Mouse (Mus musculus) ES-Bruce4 (cell line): ENCODE results near the gene Arntl. TPM values are rescaled to one million over a fixed set of nuclear protein-coding genes. Genes with fewer than 3 reads are reported as not detected.
A peak's percentile ranks its signal among the peaks of the same experiment; 100 is the strongest.

Source experiments
- H3K27ac ChIP-seq: 2 replicates; pipeline ENCODE4 v1.5.1; 2012; ENCODE audit warnings: low read length, inconsistent platforms; ENCODE audit not compliant: insufficient read depth
- H3K27me3 ChIP-seq: 2 replicates; pipeline ENCODE4 v1.6.1; 2012; ENCODE audit warnings: mild to moderate bottlenecking, low read length, inconsistent platforms; ENCODE audit not compliant: control insufficient read depth, poor library complexity, insufficient read depth, severe bottlenecking
- H3K36me3 ChIP-seq: 2 replicates; pipeline ENCODE4 v1.6.1; 2012; ENCODE audit warnings: inconsistent platforms, mild to moderate bottlenecking, low read length, moderate library complexity; ENCODE audit not compliant: control insufficient read depth, poor library complexity, insufficient read depth, severe bottlenecking
- H3K4me1 ChIP-seq: one replicate; pipeline ENCODE4 v1.8.1; 2011; ENCODE audit warnings: low read length; ENCODE audit not compliant: control insufficient read depth, insufficient read depth
- H3K4me3 ChIP-seq: 2 replicates; pipeline ENCODE4 v1.5.1; 2011; ENCODE audit warnings: low read depth, mild to moderate bottlenecking, low read length
- H3K9ac ChIP-seq: 2 replicates; pipeline ENCODE4 v1.6.1; 2012; ENCODE audit warnings: low read depth, mild to moderate bottlenecking, inconsistent platforms; ENCODE audit not compliant: poor library complexity, severe bottlenecking
- H3K9me3 ChIP-seq: replicated peaks from 2 replicates; pipeline ENCODE4 v1.6.1; 2012; ENCODE audit warnings: mild to moderate bottlenecking, low read length, inconsistent platforms; ENCODE audit not compliant: control insufficient read depth, poor library complexity, insufficient read depth, severe bottlenecking
- CTCF ChIP-seq: IDR thresholded peaks from one replicate; pipeline ENCODE4 v1.8.1; 2011; ENCODE audit warnings: low read depth, low read length
- EP300 ChIP-seq: IDR thresholded peaks from 2 replicates; pipeline ENCODE4 v1.6.1; 2011; ENCODE audit warnings: low read depth, low read length; ENCODE audit not compliant: insufficient read depth
- POLR2A ChIP-seq: IDR thresholded peaks from one replicate; pipeline ENCODE4 v1.8.1; 2011; ENCODE audit warnings: low read length; ENCODE audit not compliant: insufficient read depth
- polyA plus RNA-seq: library from polyadenylated mRNA; stranded (reverse); fragments of >200 nt; gene quantifications from 2 replicates; pipeline ENCODE4 v1.2.4, GENCODE M21; 2011; ENCODE audit warnings: low read depth; ENCODE audit not compliant: missing spikeins, insufficient read depth, insufficient read length

The Arntl gene
- polyA plus RNA-seq, 1 experiment = 13.3 TPM

- no peak overlapping the region for H3K27ac ChIP-seq
- H3K4me1 ChIP-seq = no peaks in the 10 kb centered on the region
- no peaks in the 10 kb centered on the region for H3K9me3 ChIP-seq
- H3K27me3 ChIP-seq = no peaks in the 10 kb centered on the region
- no peaks in the 10 kb centered on the region for H3K36me3 ChIP-seq
- no peak overlapping the region for H3K9ac ChIP-seq
- no peak overlapping the region for H3K4me3 ChIP-seq
- no peak for TF ChIP-seq EP300
- no peak for TF ChIP-seq CTCF
- TF ChIP-seq POLR2A = no peak
These were observed 5.7 kb upstream of the Arntl start for GRCm38 (mm10) chr7:113201584-113201983.

GRCm38 (mm10) chr7:113207471-113208387 lies 464 bp downstream of the Arntl start:
- TF ChIP-seq POLR2A = no peak
- no peak for TF ChIP-seq CTCF
- no peak for TF ChIP-seq EP300
- Histone ChIP-seq H3K27ac (no peak overlapping the region), H3K4me1 (no peaks in the 10 kb centered on the region), H3K9me3 (no peaks in the 10 kb centered on the region), H3K27me3 (no peaks in the 10 kb centered on the region), H3K36me3 (no peaks in the 10 kb centered on the region), H3K4me3 (peak overlapping the region; percentile 74), H3K9ac (peak overlapping the region; percentile 76)

- TF ChIP-seq POLR2A (no peak), EP300 (no peak), CTCF (no peak)
- Histone ChIP-seq H3K27me3 (no peaks in the 10 kb centered on the region), H3K9ac (peak overlapping the region; percentile 76; the same call in 1 of the 2 replicates), H3K9me3 (no peaks in the 10 kb centered on the region), H3K4me3 (peak overlapping the region; percentile 74), H3K27ac (no peak overlapping the region), H3K4me1 (no peaks in the 10 kb centered on the region), H3K36me3 (no peaks in the 10 kb centered on the region)
These were observed 1.1 kb downstream of the Arntl start for GRCm38 (mm10) chr7:113208388-113208753.

- Histone ChIP-seq H3K36me3 (no peaks in the 10 kb centered on the region), H3K9ac (no peak overlapping the region), H3K4me3 (no peak overlapping the region), H3K4me1 (no peaks in the 10 kb centered on the region), H3K27ac (no peak overlapping the region), H3K9me3 (no peaks in the 10 kb centered on the region), H3K27me3 (no peaks in the 10 kb centered on the region)
- TF ChIP-seq EP300 (no peak), CTCF (no peak), POLR2A (no peak)
These were observed 3.2 kb downstream of the Arntl start for GRCm38 (mm10) chr7:113210441-113210840.

GRCm38 (mm10) chr7:113214245-113215169 lies 7.2 kb downstream of the Arntl start:
- no peak overlapping the region for H3K9ac ChIP-seq
- TF ChIP-seq CTCF = no peak
- no peak for TF ChIP-seq EP300
- no peak for TF ChIP-seq POLR2A
- H3K27ac ChIP-seq = no peak overlapping the region
- H3K36me3 ChIP-seq = no peaks in the 10 kb centered on the region
- no peaks in the 10 kb centered on the region for H3K9me3 ChIP-seq
- no peak overlapping the region for H3K4me3 ChIP-seq
- no peaks in the 10 kb centered on the region for H3K4me1 ChIP-seq
- H3K27me3 ChIP-seq = no peaks in the 10 kb centered on the region
